Mouse (Mus musculus) heart, adult 10 weeks (tissue): ENCODE results near the gene Dpp4. TPM values are rescaled to one million over a fixed set of nuclear protein-coding genes. Genes with fewer than 3 reads are reported as not detected.

ENCODE experiments used
- polyA plus RNA-seq: library from polyadenylated mRNA; stranded (reverse); fragments of 350-450 nt; fragmentation: Illumina TruSeq; extraction: RNeasy Lipid Tissue Mini Kit (QIAGEN cat#74804); gene quantifications from one replicate; pipeline ENCODE4 v1.2.3, GENCODE M21; 2014; ENCODE audit warnings: low read depth, low replicate concordance

The Dpp4 gene
- polyA plus RNA-seq = 5.8 TPM

GRCm38 (mm10) chr2:62412081-62412821 lies at the start of gene Dpp4:
Dpp4 (minus strand) TSS chr2:62412231.

Other genes with a start within 250 kb of the Dpp4 start
- not detected for gene Gcg, start 71.4 kb upstream of the Dpp4 start, polyA plus RNA-seq
- gene Fap, start 161.8 kb upstream of the Dpp4 start, polyA plus RNA-seq = 3.8 TPM
- gene Ifih1, start 234.0 kb upstream of the Dpp4 start, polyA plus RNA-seq = 5.4 TPM